Mouse (Mus musculus) thymus, postnatal 4 days (tissue): ENCODE data around the gene Dusp16.

Source experiments
- DNase-seq: peaks from one replicate; pipeline ENCODE4 v3.0.0; 2021

Gene Dusp16

GRCm38 (mm10) chr6:134791251-134792118 lies 940 bp downstream of the Dusp16 start:
- peak; percentile 65 for DNase-seq

- DNase-seq = no peak
Measured at GRCm38 (mm10) chr6:134789100-134789499, 3.3 kb downstream of the Dusp16 start.

DNA sequence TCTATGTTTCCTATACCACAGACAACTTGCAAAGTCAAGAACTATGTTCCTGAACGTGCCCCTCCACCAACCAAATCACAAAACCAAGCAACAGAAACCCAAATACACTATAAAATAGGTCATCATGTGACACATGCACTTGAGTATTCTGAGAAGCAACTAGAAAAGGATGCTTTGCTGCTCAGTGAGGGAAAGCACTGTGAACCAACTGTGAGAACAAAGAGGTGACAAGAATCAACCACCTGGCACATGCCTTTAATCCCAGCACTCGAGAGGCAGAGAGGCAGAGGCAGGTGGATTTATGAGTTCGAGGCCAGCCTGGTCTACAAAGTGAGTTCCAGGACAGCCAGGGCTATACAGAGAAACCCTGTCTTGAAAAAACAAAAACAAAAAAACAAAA lies 6.0 kb downstream of the Dusp16 start:
- peak; percentile 42 for DNase-seq

DNA sequence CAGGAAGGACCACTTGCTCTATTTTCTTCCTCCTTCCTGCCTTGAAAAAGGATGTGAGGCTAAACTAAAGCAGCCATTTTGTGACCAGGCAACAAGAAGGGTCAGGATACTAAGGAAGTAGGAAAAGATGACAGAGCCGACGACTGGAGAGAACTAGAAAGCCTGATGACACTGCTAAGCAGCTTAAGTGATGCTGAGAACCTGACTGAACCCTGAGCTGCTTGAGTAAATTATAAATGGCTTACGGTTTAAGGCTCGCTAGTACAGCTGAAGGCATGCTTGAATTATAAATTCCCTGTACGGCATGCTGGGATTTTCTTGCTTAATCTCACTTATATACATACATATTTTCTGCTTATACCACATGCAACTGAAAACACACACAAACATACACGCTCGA lies 9.5 kb downstream of the Dusp16 start:
- DNase-seq = no peak

- no peak for DNase-seq
Measured at GRCm38 (mm10) chr6:134781494-134781913, 10.9 kb downstream of the Dusp16 start.

DNA sequence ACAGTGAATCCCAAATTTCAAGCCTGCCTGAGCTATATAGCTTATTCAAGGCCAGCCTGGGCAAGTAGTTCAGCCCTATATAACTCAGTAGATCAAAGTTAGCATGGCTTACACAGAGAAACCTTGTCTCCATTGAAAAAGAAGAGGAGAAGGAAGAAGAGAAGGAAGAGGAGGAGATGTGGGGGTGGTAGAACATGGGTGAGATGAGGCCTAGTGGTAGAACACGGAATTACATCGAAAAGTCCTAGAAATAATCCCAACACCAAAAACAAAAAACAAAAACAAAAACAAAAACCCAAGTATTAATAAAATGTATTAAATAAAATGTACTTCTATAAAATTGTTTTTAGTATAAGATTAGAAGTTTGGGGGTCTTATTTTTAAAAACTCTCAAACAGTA lies 12.4 kb downstream of the Dusp16 start:
- DNase-seq = no peak

DNA sequence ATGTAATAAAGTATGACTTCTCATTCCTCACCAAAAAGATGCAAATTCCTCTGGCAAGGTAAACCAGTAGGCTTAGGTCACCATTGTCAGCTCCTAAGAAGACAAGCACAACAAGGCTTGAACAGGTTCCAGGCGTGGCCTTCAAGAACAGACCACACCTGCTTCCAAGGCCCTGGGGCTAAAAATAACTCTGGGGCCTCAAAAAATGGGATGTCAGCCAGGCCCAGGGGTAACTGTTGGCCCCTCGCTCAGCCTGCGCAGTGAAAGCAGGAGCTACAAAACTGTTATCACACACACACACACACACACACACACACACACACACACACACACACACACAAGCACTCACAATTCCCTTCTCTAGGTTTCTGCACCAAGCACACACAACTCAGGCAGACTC lies 18.5 kb downstream of the Dusp16 start:
- no peak for DNase-seq

- no peak for DNase-seq
Measured at GRCm38 (mm10) chr6:134773292-134773893, 19.0 kb downstream of the Dusp16 start.

DNA sequence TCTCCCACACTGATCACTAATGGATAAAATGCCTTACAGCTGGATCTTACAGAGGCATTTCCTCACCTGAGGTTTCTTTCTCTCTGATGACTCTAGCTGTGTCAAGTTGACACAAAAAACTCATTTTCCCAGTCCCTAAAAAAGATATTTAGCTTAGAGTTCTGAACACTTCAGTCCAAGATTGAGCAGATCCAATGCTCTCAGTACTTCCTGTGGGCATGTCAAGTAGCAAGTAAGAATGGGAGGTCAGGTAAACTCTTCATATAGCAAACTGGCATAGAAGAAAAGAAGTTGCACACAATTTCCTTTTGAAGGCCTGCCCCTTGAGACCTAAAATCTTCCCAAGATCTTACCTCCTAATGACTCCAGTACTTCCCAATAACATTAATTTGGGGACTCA lies 22.1 kb downstream of the Dusp16 start:
- no peak for DNase-seq

DNA sequence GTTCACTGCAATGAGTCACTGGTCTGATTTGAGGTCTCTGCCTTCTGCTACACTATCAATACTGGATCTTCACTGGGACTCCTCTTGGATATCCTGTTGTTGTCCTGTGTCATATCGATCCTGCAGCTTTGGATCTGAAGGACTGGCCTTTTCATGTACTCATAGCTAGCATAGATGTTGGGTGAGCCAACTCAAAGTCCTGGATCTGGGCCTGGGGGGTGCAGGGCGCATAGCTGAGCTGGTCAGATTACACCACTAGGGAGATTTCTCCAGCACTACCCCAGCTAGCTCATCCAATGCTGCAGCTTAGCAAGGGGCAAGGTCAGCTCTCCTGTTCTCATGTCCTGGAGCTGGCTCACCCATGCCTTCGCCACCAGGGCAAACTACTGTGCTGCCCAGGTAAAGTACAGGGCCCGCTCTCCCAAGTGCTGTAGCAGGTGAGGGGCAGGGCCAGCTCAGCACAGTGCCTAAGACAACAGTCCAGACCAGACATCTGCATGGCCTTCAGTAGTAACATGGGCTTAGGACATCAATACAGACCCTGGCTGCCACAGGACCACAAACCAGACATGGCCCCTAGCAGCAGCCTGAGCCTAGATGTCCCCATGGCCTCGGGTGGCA lies 27.9 kb downstream of the Dusp16 start:
- DNase-seq = no peak

DNA sequence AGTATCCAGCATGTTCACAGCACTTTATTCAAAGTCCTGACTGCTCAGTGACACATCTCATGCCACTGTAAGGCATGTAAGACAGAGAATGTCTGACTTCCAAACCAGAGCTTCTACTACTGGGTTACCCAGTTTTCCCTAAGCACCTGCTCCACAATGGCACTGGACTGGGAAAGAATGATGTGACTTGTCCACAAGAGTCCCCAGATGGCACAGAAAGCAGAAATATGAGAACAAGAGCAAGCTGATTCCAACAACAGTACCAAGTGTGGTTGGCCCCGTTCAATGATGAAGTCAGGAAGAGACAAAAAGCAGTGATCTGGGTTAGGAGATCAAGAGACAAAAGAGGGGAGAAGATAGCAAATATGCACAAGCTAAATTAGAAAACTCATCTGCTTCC lies 29.0 kb downstream of the Dusp16 start:
- no peak for DNase-seq

DNA sequence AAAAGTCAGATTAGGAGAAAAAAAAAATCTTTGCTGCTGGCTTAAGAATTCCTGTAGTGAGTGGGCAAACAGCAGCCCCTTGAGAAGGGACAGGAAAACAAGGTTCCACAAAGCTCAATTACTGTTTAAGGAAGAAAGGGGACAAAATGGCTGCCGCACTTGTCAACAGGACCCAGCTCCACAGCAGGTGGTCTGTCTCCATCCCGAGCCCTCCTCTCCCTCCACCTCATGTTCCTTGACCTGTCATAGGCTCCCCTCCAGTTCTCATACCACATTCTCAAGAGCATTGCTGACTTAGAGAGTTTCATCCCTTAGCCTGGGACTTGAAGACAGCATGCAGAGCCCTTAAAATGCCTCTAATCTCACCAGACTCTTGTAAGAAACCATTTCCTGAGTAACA lies 30.6 kb downstream of the Dusp16 start:
- DNase-seq = no peak

GRCm38 (mm10) chr6:134760926-134761544 lies 31.4 kb downstream of the Dusp16 start:
- DNase-seq = no peak

- DNase-seq = no peak
Measured at GRCm38 (mm10) chr6:134756058-134756457, 36.4 kb downstream of the Dusp16 start.

DNA sequence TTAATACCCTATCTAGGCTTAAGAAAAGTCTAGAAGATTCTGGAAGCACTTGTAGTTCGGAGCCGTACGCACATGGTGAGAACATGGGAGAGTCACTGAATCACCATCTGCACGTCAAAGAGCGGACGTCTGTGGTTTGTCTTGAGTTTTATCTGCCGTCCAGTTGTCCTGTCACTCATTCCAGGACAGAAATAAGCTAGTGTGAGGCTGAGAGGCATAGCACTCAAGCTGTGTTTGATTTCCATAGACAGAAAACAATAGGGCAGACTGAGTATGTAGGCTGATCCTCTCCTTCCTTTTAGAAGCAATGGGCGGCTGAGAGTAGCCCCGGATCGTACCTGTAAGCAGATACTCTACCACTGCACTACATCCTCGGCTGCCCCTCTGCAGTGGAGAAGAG lies 38.6 kb downstream of the Dusp16 start:
- no peak for DNase-seq

GRCm38 (mm10) chr6:134753412-134753811 lies 39.0 kb downstream of the Dusp16 start:
- DNase-seq = no peak

DNA sequence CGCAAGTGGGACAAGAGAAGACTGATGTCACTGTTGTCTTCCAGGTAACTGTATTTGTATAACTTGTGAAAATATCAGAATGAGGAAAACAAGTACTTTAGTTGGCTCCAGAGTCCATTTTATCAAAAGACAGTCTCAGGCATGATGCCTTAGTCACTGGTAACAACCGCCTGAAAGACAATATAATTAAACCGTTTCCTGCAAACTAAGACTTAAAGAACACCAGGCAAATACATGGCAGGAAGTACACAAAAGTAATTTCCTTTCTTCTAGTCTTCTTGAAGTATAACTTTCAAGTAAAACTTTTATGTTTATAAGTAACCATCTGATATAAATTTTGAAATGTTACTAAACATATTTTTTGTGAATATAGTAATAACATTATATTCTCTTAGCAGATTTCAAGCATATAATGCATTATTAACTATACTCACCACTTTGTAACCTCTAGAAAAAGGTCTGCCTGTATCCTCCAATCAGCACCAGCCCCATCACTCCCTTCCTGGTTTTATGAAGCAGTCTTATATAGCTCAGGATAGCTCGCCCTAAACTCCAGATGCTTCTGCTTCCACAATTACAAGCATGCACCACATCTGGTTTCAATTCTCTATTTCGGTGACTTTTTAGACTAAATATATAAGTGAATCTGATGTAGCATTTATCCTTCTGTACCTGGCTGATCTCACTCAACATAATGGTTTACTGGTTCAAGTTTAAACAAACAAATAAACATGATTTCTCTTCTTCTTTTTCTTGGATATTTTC lies 40.4 kb downstream of the Dusp16 start:
- DNase-seq = no peak

- no peak for DNase-seq
Measured at GRCm38 (mm10) chr6:134751087-134751486, 41.3 kb downstream of the Dusp16 start.

- DNase-seq = no peak
Measured at GRCm38 (mm10) chr6:134748126-134748525, 44.3 kb downstream of the Dusp16 start.

GRCm38 (mm10) chr6:134745876-134746275 lies 46.5 kb downstream of the Dusp16 start:
- DNase-seq = no peak

DNA sequence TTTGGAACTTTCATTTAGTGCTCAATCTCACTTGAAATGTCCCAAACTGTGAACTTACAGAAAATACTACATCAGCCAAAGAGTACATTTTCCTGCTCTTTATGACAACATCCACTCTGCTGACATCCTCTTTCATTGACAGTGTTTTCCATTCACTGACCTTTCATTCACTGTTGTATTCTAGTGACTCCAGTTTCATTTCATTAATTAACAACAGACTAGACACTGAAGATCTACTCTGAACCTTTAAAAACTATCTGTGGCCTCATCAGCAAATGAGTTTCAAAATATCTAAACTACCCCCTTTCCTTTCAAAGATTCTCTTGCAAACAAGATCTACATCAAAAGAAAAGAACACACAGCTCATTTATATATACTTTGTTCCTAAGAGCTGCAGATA lies 48.9 kb downstream of the Dusp16 start:
- no peak for DNase-seq

DNA sequence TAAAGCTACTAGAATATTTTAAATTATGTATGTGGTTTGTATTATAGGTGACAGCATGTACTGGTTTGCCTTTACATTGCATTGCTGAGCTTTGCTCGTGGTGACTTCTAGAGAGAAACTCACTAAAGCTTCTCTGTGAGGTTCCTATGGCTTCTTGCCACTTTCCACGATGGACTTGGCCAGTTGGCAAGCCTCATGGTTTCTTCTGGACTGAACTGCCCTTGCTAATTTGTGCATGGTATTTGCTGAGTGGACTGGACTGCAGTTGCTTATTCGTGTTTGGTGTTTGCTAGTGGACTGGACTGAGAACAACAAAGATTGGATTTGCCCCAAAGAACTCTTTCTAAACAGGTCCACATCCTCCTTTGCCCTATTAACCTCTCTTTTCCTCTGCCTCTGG lies 55.6 kb downstream of the Dusp16 start:
- DNase-seq = no peak

DNA sequence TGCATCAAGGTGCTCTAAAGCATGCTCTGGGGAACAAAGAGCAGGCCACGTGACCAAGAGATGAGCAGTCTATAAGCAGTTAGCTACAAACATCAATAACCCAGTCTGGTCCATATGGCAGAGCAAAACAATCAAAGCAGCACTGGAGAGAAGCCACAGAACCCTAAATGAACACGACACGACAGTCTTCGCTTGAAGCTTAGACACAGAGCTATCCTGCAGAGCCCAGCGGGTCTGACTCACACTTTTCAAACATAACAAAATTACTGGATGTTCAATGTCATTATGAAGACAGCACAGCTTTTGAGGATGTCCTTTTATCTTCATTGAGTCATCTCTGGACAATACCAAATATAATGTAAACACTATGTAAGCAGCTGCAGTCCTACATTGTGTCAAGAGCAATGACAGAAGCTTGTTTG lies 58.6 kb downstream of the Dusp16 start:
- no peak for DNase-seq
